Mouse (Mus musculus) heart, embryonic 12.5 days (tissue): Measurements from ENCODE around the gene Spem1. TPM values are rescaled to one million over a fixed set of nuclear protein-coding genes. Genes with fewer than 3 reads are reported as not detected.

Experiments
- ATAC-seq: fragments of 200-750 bp; cut with Nextera tagmentation; 2 replicates; pipeline ENCODE4 v1.8.0; 2017; ENCODE audit warnings: moderate TSS enrichment, moderate library complexity; ENCODE audit not compliant: insufficient number of reproducible peaks, low FRiP score
- H3K27ac ChIP-seq: fragments of 300-500 bp; sonication (generic); 2 replicates; pipeline ENCODE4 v1.5.1; 2016; ENCODE audit warnings: mild to moderate bottlenecking, moderate library complexity; ENCODE audit not compliant: poor library complexity, severe bottlenecking
- H3K27me3 ChIP-seq: fragments of 300-500 bp; sonication (generic); replicated peaks from 2 replicates; pipeline ENCODE4 v1.6.1; 2016; ENCODE audit warnings: mild to moderate bottlenecking, moderate library complexity
- H3K36me3 ChIP-seq: fragments of 300-500 bp; sonication (generic); 2 replicates; pipeline ENCODE4 v1.6.1; 2016; ENCODE audit warnings: mild to moderate bottlenecking, moderate library complexity
- H3K4me1 ChIP-seq: fragments of 300-500 bp; sonication (generic); replicated peaks from 2 replicates; pipeline ENCODE4 v1.6.1; 2016; ENCODE audit warnings: mild to moderate bottlenecking
- H3K4me2 ChIP-seq: fragments of 300-500 bp; sonication (generic); 2 replicates; pipeline ENCODE4 v1.6.1; 2016; ENCODE audit warnings: mild to moderate bottlenecking, moderate library complexity
- H3K4me3 ChIP-seq: fragments of 300-500 bp; sonication (generic); 2 replicates; pipeline ENCODE4 v1.5.1; 2016; ENCODE audit warnings: mild to moderate bottlenecking
- H3K9ac ChIP-seq: fragments of 300-500 bp; sonication (generic); 2 replicates; pipeline ENCODE4 v1.6.1; 2016; ENCODE audit warnings: mild to moderate bottlenecking, moderate library complexity
- H3K9me3 ChIP-seq: fragments of 300-500 bp; sonication (generic); replicated peaks from 2 replicates; pipeline ENCODE4 v1.6.1; 2016; ENCODE audit warnings: mild to moderate bottlenecking, moderate library complexity
- WGBS: fragments of 180-500 bp; shearing (Covaris S2); methylation state at CpG from one replicate; pipeline ENCODE4 v1.1.7; 2016; 5-methylcytosine and 5-hydroxymethylcytosine counted together
- polyA plus RNA-seq: library from polyadenylated mRNA; unstranded; fragments of >200 nt; fragmentation: Nextera tagmentation; extraction: Ambion mirVana; gene quantifications from 2 replicates; pipeline ENCODE4 v1.2.1, GENCODE M21; 2016

Gene Spem1
- polyA plus RNA-seq, 1 experiment from 2014 or later = not detected

- Histone ChIP-seq H3K9me3 (no peaks in the 10 kb centered on the region), H3K36me3 (no peaks in the 10 kb centered on the region), H3K4me3 (no peak overlapping the region), H3K9ac (no peak overlapping the region), H3K4me2 (peak overlapping the region; percentile 92), H3K27ac (no peak overlapping the region), H3K4me1 (peaks cover 45% of the 10 kb centered on the region), H3K27me3 (peaks cover 50% of the 10 kb centered on the region)
- 4% methylated on average over 4 of the region's 4 CpGs for WGBS
- ATAC-seq = no peak
These were observed 14.0 kb upstream of the Spem1 start for GRCm38 (mm10) chr11:69835966-69836335.

DNA sequence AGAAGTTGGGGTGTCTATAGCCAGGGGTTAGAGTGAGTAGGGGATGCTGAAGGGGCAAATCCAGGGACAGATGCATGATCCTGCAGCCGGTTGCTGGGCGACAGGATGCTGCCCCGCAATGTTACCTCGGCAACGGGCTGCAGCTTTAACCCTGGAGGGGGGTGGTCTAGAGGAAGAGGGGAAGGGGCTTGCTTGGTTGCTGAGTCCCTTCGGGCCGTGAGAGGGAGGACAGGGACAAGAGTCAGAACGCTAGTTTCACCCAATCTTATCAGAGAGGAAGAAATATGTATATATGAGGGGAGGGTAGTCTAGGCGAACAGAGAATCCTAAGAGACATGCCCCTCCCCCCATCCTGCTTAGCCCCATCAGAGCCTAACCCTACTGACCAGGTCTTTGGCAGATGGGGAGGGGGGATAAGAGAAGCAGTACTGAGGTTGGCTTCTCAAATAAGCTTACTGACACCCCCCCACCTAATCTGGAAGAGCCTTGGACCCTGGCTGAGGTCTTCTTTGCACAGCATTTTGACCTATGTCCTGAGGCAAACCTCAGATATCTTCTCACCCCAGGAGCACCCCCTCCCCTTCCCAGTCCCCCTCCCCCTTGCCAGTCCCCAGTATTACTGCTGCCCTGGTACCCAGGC, 13.5 kb upstream of the Spem1 start:
- ATAC-seq = no peak
- Histone ChIP-seq H3K27ac (no peak overlapping the region), H3K36me3 (no peaks in the 10 kb centered on the region), H3K9me3 (no peaks in the 10 kb centered on the region), H3K4me3 (0 out of 2 replicates have a peak overlapping the region, but pooled peaks have one; percentile 47), H3K4me1 (peaks cover 45% of the 10 kb centered on the region), H3K9ac (no peak overlapping the region), H3K4me2 (peak overlapping the region; percentile 92), H3K27me3 (peaks cover 50% of the 10 kb centered on the region)
- WGBS = 15% methylated on average over 9 of the region's 9 CpGs

GRCm38 (mm10) chr11:69834001-69834549, 12.1 kb upstream of the Spem1 start:
- H3K9me3 ChIP-seq = no peaks in the 10 kb centered on the region
- peak overlapping the region; percentile 76 for H3K9ac ChIP-seq
- H3K4me1 ChIP-seq = peaks cover 39% of the 10 kb centered on the region
- WGBS = 5% methylated on average over 37 of the region's 48 CpGs
- peak overlapping the region; percentile 92 for H3K4me2 ChIP-seq
- peaks cover 50% of the 10 kb centered on the region for H3K27me3 ChIP-seq
- H3K36me3 ChIP-seq = no peaks in the 10 kb centered on the region
- no peak overlapping the region for H3K27ac ChIP-seq
- no peak for ATAC-seq
- peak overlapping the region; percentile 47 for H3K4me3 ChIP-seq

DNA sequence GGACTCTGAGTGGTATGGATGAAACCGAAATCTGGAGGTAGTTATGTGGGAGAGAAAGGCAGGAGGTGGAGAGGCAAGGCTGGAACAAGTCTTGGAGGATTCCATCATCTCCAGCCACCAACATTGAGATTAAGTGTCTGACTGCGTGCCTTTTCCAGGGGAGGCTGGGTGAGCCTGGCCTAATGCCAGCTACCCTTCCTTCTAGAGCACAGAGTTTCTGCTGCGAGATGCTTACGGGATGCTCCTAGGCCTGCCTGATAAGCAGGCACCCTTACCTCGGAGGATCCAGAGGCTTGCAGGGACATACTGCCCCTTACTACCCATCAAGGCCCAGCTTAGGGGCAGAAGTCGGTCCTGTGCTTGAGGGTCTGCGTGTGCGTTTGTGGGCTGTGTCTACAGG, 11.6 kb upstream of the Spem1 start:
- Histone ChIP-seq H3K9me3 (no peaks in the 10 kb centered on the region), H3K4me3 (peak overlapping the region; percentile 47), H3K9ac (peak overlapping the region; percentile 76), H3K4me2 (peak overlapping the region; percentile 92), H3K27me3 (peaks cover 50% of the 10 kb centered on the region), H3K4me1 (peaks cover 36% of the 10 kb centered on the region), H3K27ac (no peak overlapping the region), H3K36me3 (no peaks in the 10 kb centered on the region)
- 41% methylated on average over 8 of the region's 8 CpGs for WGBS
- no peak for ATAC-seq

DNA sequence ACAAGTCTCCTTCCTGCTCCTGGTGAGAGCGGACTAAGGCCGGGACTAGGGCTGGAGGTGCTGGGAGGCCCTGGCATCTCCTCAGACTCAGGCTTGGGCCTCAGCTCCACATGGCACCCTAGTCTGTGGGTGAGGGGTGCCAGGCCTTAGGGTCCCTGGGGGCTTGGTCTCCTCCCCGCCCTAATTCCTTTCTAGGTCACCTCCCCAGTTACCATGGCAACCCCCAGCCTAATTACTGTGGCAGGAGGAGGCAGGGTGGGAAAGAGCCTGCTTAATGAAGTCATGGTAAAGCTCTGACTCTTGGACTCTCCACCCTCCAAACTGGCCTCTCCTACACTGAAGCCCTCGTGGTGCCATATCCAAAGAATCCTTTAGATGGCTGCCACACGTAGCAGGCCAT, 6.9 kb upstream of the Spem1 start:
- H3K9me3 ChIP-seq = no peaks in the 10 kb centered on the region
- no peak overlapping the region for H3K27ac ChIP-seq
- peaks cover 35% of the 10 kb centered on the region for H3K36me3 ChIP-seq
- no peak overlapping the region for H3K9ac ChIP-seq
- peaks cover 21% of the 10 kb centered on the region for H3K27me3 ChIP-seq
- peaks cover 3% of the 10 kb centered on the region; the same call in 1 of the 2 replicates for H3K4me1 ChIP-seq
- WGBS = 74% methylated on average over 5 of the region's 5 CpGs
- ATAC-seq = peak; percentile 52
- H3K4me2 ChIP-seq = no peak overlapping the region
- H3K4me3 ChIP-seq = no peak overlapping the region

- Histone ChIP-seq H3K36me3 (peaks cover 35% of the 10 kb centered on the region), H3K27me3 (0 out of 2 replicates have a peak, but pooled peaks cover 3% of the 10 kb centered on the region), H3K4me1 (no peaks in the 10 kb centered on the region), H3K4me2 (no peak overlapping the region), H3K9ac (no peak overlapping the region), H3K9me3 (no peaks in the 10 kb centered on the region), H3K4me3 (no peak overlapping the region), H3K27ac (no peak overlapping the region)
- ATAC-seq = no peak
- WGBS = 54% methylated on average over 2 of the region's 2 CpGs
These were observed 1.5 kb upstream of the Spem1 start for GRCm38 (mm10) chr11:69823456-69823855.

DNA sequence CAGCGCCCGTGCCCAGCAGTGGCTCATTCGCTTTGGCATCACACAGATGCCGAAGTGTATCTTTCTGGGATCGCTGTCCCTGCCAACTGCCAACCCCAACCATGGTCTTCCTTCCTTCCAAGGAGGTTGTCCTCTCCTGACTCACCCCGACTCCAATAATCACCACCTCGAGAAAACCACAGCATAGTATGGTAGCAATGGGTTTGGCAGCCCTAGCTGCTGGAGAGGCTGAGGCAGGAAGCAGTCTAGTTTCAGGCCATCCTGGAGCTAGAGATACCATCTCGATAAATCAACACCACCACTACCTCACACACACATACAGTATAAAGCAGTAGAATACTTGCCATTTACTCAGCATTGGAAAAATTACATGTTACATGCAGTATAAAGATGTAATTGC, 3.1 kb downstream of the Spem1 start:
- Histone ChIP-seq H3K4me2 (no peak overlapping the region), H3K36me3 (no peaks in the 10 kb centered on the region), H3K9ac (no peak overlapping the region), H3K4me3 (no peak overlapping the region), H3K9me3 (no peaks in the 10 kb centered on the region; the same call in 1 of the 2 replicates), H3K4me1 (no peaks in the 10 kb centered on the region), H3K27me3 (0 out of 2 replicates have a peak, but pooled peaks cover 6% of the 10 kb centered on the region), H3K27ac (no peak overlapping the region)
- ATAC-seq = no peak
- WGBS = 86% methylated on average over 8 of the region's 8 CpGs

DNA sequence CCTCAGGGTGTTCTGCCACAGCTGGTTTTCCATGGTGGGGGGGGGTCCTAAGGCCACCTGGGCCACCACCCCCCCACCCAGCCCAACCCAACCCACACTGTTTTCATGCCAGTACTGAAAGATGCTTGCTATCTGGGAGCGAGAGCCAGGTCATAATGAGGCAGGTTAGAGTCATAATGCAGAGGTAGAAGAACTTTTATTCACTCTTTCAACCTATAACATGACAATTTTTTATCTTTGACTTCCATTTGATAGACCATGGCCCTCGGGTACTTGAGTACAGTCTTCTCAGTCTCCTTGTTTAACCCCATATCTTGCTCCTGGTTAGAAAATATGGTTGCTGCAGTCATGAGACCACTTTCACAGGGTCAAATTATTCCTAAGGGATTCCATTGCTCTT, 3.6 kb downstream of the Spem1 start, which contains the start of gene Spem2:
TSS of gene Spem2 (minus strand) at position 101 of the 400 bp plus-strand sequence.
- H3K4me1 ChIP-seq = no peaks in the 10 kb centered on the region
- H3K27ac ChIP-seq = no peak within 1 kb of the TSS
- no peak within 1 kb of the TSS for H3K9ac ChIP-seq
- H3K4me3 ChIP-seq = no peak within 1 kb of the TSS
- no peaks in the 10 kb centered on the region for H3K36me3 ChIP-seq
- no peak for ATAC-seq
- no peak within 1 kb of the TSS for H3K4me2 ChIP-seq
- WGBS = 66% methylated on average over 2 of the region's 2 CpGs
- H3K9me3 ChIP-seq = no peaks in the 10 kb centered on the region; the same call in 1 of the 2 replicates
- 0 out of 2 replicates have a peak, but pooled peaks cover 6% of the 10 kb centered on the region for H3K27me3 ChIP-seq

DNA sequence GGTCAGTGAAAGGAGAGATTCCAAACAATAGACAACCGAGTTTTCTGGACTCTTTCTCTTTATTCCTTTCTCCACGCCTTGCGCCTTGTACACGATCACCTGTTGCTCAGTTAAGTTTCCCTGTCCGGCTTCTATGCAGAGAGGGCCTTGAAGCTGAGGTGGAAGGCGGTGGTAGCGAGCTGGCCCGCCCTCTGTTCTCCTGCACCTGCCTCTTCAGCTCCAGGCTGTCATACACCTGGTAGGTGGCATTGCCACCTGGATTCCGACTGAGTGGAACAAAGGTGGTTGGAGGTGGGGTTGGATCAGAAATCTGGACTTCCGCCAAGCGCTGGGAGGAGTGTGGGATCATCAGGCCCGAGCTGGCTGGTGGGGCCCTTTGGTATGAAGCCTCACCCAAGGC, 5.5 kb downstream of the Spem1 start:
- Histone ChIP-seq H3K27ac (no peak overlapping the region), H3K27me3 (0 out of 2 replicates have a peak, but pooled peaks cover 6% of the 10 kb centered on the region), H3K4me1 (no peaks in the 10 kb centered on the region), H3K4me3 (no peak overlapping the region), H3K9me3 (no peaks in the 10 kb centered on the region; the same call in 1 of the 2 replicates), H3K4me2 (no peak overlapping the region), H3K9ac (no peak overlapping the region), H3K36me3 (no peaks in the 10 kb centered on the region)
- no peak for ATAC-seq
- WGBS = 89% methylated on average over 12 of the region's 12 CpGs

DNA sequence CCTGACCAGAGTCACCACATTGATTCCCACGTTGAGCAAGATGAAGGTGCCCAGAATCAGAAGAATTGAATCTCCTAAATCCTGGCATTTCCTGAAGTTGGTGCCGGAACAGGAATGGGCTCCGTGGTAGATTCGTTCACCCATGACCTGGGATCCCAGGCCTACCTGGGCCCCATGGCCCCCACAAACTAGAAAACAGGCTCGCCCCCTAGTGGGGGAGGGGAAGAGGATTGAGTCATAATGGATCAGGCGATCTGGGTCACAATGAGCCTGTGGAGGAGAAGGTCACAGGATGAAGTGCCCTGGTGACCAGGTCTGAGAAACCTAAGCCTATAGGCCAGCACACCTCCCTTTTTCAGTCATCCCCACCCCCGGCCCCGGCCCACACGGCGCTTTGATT, 6.8 kb downstream of the Spem1 start, which contains the start of gene Gm39566:
TSS of gene Gm39566 (minus strand) at position 144 of the 400 bp plus-strand sequence.
- Histone ChIP-seq H3K4me3 (no peak within 1 kb of the TSS), H3K27ac (no peak within 1 kb of the TSS), H3K9ac (no peak within 1 kb of the TSS), H3K9me3 (no peaks in the 10 kb centered on the region; the same call in 1 of the 2 replicates), H3K36me3 (no peaks in the 10 kb centered on the region), H3K4me2 (no peak within 1 kb of the TSS), H3K27me3 (0 out of 2 replicates have a peak, but pooled peaks cover 3% of the 10 kb centered on the region), H3K4me1 (no peaks in the 10 kb centered on the region)
- no peak for ATAC-seq
- WGBS = 55% methylated on average over 10 of the region's 10 CpGs

- no peak overlapping the region for H3K9ac ChIP-seq
- 0 out of 2 replicates have a peak, but pooled peaks cover 3% of the 10 kb centered on the region for H3K9me3 ChIP-seq
- no peak overlapping the region for H3K4me2 ChIP-seq
- no peak for ATAC-seq
- H3K27me3 ChIP-seq = peaks cover 12% of the 10 kb centered on the region
- no peak overlapping the region for H3K27ac ChIP-seq
- no peak overlapping the region for H3K4me3 ChIP-seq
- H3K4me1 ChIP-seq = no peaks in the 10 kb centered on the region
- H3K36me3 ChIP-seq = no peaks in the 10 kb centered on the region
These were observed 11.7 kb downstream of the Spem1 start for GRCm38 (mm10) chr11:69810280-69810679.
